Mouse (Mus musculus): ENCODE data around the gene Fmnl2.

- no peak for TF ChIP-seq CTCF (conservative IDR thresholded peaks at IDR 0.05; ENCODE audit: insufficient read depth, insufficient read length, low read depth, low read length)
- no peak for TF ChIP-seq POLR2A (IDR thresholded peaks at IDR 0.05; ENCODE audit: low read depth, low read length)
These were observed 117.1 kb downstream of the Fmnl2 start for GRCm38 (mm10) chr2:52974776-52975175.

Measured in kidney, adult 2 months (tissue).